Mouse (Mus musculus) limb, embryonic 11.5 days (tissue): Measurements from ENCODE around the gene Klhl22. TPM values are rescaled to one million over a fixed set of nuclear protein-coding genes. Genes with fewer than 3 reads are reported as not detected.

ENCODE experiments used
- ATAC-seq: fragments of 200-750 bp; cut with Nextera tagmentation; 2 replicates; pipeline ENCODE4 v1.8.0; 2017; ENCODE audit warnings: low read depth; ENCODE audit not compliant: insufficient number of reproducible peaks, low FRiP score, low TSS enrichment
- DNase-seq: peaks from one replicate; pipeline ENCODE4 v3.0.0-alpha.2; 2015; ENCODE audit warnings: low spot score
- H3K27ac ChIP-seq: fragments of 300-500 bp; sonication (generic); replicated peaks from 2 replicates; pipeline ENCODE4 v1.5.1; 2014; ENCODE audit warnings: low read depth, mild to moderate bottlenecking, low read length
- H3K27me3 ChIP-seq: fragments of 300-500 bp; sonication (generic); 2 replicates; pipeline ENCODE4 v1.6.1; 2014; ENCODE audit warnings: mild to moderate bottlenecking, low read length, mixed read lengths; ENCODE audit not compliant: control insufficient read depth, insufficient read depth
- H3K36me3 ChIP-seq: fragments of 300-500 bp; sonication (generic); 2 replicates; pipeline ENCODE4 v1.6.1; 2014; ENCODE audit warnings: mild to moderate bottlenecking, low read length, moderate library complexity, mixed read lengths; ENCODE audit not compliant: control insufficient read depth, insufficient read depth
- H3K4me1 ChIP-seq: fragments of 300-500 bp; sonication (generic); 2 replicates; pipeline ENCODE4 v1.6.1; 2014; ENCODE audit warnings: low read length, mixed read lengths; ENCODE audit not compliant: control insufficient read depth, insufficient read depth
- H3K4me2 ChIP-seq: fragments of 300-500 bp; sonication (generic); 2 replicates; pipeline ENCODE4 v1.6.1; 2014; ENCODE audit warnings: low read depth, mild to moderate bottlenecking, moderate library complexity; ENCODE audit not compliant: severe bottlenecking
- H3K4me3 ChIP-seq: fragments of 300-500 bp; sonication (generic); 2 replicates; pipeline ENCODE4 v1.5.1; 2014; ENCODE audit warnings: low read depth, low read length
- H3K9ac ChIP-seq: fragments of 300-500 bp; sonication (generic); 2 replicates; pipeline ENCODE4 v1.6.1; 2014; ENCODE audit warnings: mild to moderate bottlenecking, low read length
- H3K9me3 ChIP-seq: fragments of 300-500 bp; sonication (generic); 2 replicates; pipeline ENCODE4 v1.6.1; 2016; ENCODE audit warnings: low read length; ENCODE audit not compliant: control insufficient read depth
- WGBS: fragments of 180-500 bp; shearing (Covaris S2); extraction: QIAGEN DNeasy Blood & Tissue Kit; methylation state at CpG from one replicate; pipeline ENCODE4 v1.1.7; 2014; 5-methylcytosine and 5-hydroxymethylcytosine counted together
- polyA plus RNA-seq: library from polyadenylated mRNA; unstranded; fragments of >200 nt; fragmentation: Nextera tagmentation; extraction: Ambion mirVana; gene quantifications from 2 replicates; pipeline ENCODE4 v1.2.1, GENCODE M21; 2014

Klhl22 gene
- polyA plus RNA-seq, 1 experiment from 2014 or later = 68.2 TPM

DNA sequence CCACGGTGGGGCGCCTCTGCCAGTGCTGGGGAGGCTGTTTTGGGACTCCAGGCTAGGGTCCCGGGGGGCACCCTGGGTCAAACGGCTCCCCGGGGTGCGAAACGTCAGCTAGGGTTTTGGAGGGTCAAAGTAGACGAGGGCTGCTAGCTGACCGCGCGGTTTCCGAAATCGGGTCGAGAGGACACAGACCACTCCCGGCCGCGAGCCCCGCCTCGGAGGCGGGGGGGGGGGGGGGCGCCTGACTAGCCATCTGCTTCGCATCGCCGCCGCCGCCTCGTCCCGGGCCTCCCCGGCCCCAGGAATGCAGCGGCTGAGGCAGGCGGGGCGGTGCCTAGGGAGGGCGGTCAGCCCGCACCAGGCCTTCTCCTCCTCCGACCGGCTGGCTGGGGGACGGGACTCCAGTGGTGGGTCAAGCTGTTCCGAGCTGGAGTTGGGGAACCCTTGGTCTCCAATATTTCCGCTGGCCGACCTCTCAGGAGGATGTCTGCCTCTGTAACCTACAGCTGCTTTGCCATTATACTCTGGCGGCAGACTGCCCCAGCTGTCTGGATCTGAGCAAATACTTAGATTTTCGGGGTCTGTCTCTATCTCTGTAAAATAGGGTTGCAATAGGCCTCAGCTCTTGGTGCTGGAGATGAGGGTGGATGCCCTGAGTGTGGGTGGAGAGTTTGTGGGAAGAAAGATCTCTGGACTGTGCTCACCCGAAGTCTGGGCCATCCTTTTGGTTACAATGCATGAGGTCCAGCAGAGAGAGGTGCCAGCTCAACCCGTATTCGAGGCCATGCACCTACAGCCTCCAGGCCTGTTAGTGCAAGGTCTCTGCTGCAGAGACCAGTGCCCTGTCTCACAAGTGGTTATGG lies 39.1 kb downstream of the Klhl22 start:
- Histone ChIP-seq H3K4me2 (peak overlapping the region; percentile 82), H3K9me3 (no peaks in the 10 kb centered on the region), H3K36me3 (peaks cover 2% of the 10 kb centered on the region), H3K4me3 (peak overlapping the region; percentile 81), H3K9ac (peak overlapping the region; percentile 94), H3K27me3 (peaks cover 21% of the 10 kb centered on the region), H3K27ac (peak overlapping the region; percentile 92), H3K4me1 (peaks cover 39% of the 10 kb centered on the region)
- WGBS = 2% methylated on average over 35 of the region's 45 CpGs
- ATAC-seq = peak; percentile 52
- DNase-seq = peak; percentile 84

- no peaks in the 10 kb centered on the region for H3K9me3 ChIP-seq
- peaks cover 49% of the 10 kb centered on the region for H3K4me1 ChIP-seq
- H3K4me2 ChIP-seq = peak overlapping the region; percentile 82; the same call in 1 of the 2 replicates
- H3K9ac ChIP-seq = no peak overlapping the region
- no peak for DNase-seq
- ATAC-seq = no peak
- peak overlapping the region; percentile 81; the same call in 1 of the 2 replicates for H3K4me3 ChIP-seq
- H3K36me3 ChIP-seq = peaks cover 6% of the 10 kb centered on the region
- peaks cover 23% of the 10 kb centered on the region for H3K27me3 ChIP-seq
- H3K27ac ChIP-seq = no peak overlapping the region
Observed at GRCm38 (mm10) chr16:17799584-17799983, 40.2 kb downstream of the Klhl22 start.

DNA sequence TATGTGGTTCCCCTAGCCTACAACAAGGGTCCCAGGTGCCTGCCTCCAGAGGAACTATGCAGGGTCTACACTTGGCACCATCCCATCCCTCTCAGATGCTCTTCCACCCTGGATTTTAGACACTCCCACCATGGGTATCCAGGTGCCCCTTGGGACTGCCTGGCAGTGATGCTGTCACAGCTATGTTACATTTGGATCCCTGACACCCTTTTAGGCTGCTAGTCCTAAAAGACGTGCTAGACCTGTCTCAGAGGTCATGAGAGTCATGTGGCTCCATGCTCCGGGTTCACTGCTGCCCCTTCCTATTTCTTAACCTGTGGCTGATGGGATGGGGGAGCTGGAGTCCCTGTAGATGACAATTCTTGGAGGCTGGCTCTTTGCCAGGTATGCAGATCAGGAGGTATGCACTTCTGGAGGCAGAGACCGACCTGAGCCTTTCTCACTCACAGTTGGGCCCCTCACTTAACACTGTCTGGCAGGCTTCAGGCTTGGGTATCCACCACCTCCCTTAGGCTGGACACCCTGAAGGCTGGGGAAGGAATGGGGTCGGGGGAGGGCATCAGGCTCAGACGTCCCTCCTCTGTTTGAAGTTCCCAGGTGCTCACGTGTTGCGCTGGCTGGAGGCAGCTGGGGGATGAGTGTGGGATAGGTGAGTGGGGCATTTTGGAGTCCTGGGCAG lies 42.5 kb downstream of the Klhl22 start:
- 7% methylated on average over 7 of the region's 7 CpGs for WGBS
- H3K36me3 ChIP-seq = peaks cover 6% of the 10 kb centered on the region
- no peak overlapping the region for H3K9ac ChIP-seq
- peaks cover 68% of the 10 kb centered on the region for H3K4me1 ChIP-seq
- H3K27ac ChIP-seq = no peak overlapping the region
- peaks cover 28% of the 10 kb centered on the region for H3K27me3 ChIP-seq
- ATAC-seq (no peak), DNase-seq (peak; percentile 35)
- H3K4me3 ChIP-seq = no peak overlapping the region
- H3K9me3 ChIP-seq = no peaks in the 10 kb centered on the region
- peak overlapping the region; percentile 50; the same call in 1 of the 2 replicates for H3K4me2 ChIP-seq

GRCm38 (mm10) chr16:17802456-17802838 lies 43.0 kb downstream of the Klhl22 start:
- H3K27me3 ChIP-seq = peaks cover 28% of the 10 kb centered on the region
- H3K4me3 ChIP-seq = peak overlapping the region; percentile 23
- H3K9me3 ChIP-seq = no peaks in the 10 kb centered on the region
- DNase-seq (no peak), ATAC-seq (no peak)
- peak overlapping the region; percentile 50 for H3K4me2 ChIP-seq
- peaks cover 9% of the 10 kb centered on the region for H3K36me3 ChIP-seq
- no peak overlapping the region for H3K27ac ChIP-seq
- 6% methylated on average over 18 of the region's 18 CpGs for WGBS
- H3K9ac ChIP-seq = peak overlapping the region; percentile 49; the same call in 1 of the 2 replicates
- peaks cover 73% of the 10 kb centered on the region for H3K4me1 ChIP-seq

GRCm38 (mm10) chr16:17802839-17803674 lies 43.6 kb downstream of the Klhl22 start:
- Histone ChIP-seq H3K4me1 (peaks cover 79% of the 10 kb centered on the region), H3K27ac (no peak overlapping the region), H3K9ac (peak overlapping the region; percentile 49; the same call in 1 of the 2 replicates), H3K9me3 (no peaks in the 10 kb centered on the region), H3K4me3 (peak overlapping the region; percentile 23), H3K27me3 (peaks cover 28% of the 10 kb centered on the region), H3K4me2 (peak overlapping the region; percentile 50), H3K36me3 (peaks cover 9% of the 10 kb centered on the region)
- WGBS = 3% methylated on average over 80 of the region's 83 CpGs
- peak; percentile 65 for DNase-seq
- no peak for ATAC-seq

DNA sequence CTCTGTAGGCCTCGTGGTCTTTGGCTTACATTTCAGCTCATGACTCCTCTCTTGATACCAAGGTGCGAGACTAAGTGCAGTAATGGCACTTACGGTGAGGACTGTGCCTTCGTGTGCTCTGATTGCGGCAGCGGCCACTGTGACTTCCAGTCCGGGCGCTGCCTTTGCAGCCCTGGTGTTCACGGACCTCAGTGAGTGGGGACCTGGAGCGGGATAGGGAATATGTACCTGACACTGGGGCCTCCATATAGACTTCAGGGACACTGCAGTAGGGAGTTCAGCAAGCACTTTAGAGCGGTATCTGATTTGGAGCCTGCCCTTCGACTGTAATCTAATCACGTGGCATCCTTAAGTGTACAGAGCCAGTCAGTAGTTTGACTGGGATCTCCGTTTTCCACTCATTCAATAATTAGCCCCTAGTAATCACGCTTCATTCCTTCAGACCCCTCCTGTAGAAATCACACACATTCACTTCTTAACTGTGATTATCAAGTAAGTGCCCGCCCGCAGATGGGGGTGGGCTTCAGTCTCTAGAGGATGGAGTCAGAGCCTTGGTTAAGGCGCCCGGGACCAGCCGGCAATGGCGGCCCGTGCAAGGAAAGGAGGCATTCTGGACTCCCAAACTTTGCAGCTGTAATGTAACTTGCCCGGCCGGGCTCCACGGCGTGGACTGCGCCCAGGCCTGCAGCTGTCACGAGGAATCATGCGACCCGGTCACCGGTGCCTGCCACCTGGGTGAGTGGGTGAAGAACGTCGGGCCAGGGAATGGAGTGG lies 44.4 kb downstream of the Klhl22 start:
- Histone ChIP-seq H3K27me3 (peaks cover 28% of the 10 kb centered on the region), H3K27ac (no peak overlapping the region), H3K4me1 (peaks cover 82% of the 10 kb centered on the region), H3K9me3 (no peaks in the 10 kb centered on the region), H3K4me2 (peak overlapping the region; percentile 50), H3K36me3 (peaks cover 9% of the 10 kb centered on the region), H3K4me3 (peak overlapping the region; percentile 17), H3K9ac (peak overlapping the region; percentile 12; the same call in 1 of the 2 replicates)
- DNase-seq (no peak), ATAC-seq (peak; percentile 2; the same call in 1 of the 2 replicates)
- WGBS = 15% methylated on average over 33 of the region's 33 CpGs

- H3K27ac ChIP-seq = no peak overlapping the region
- H3K9me3 ChIP-seq = no peaks in the 10 kb centered on the region
- peaks cover 81% of the 10 kb centered on the region for H3K4me1 ChIP-seq
- H3K27me3 ChIP-seq = peaks cover 28% of the 10 kb centered on the region
- peak; percentile 38; the same call in 1 of the 2 replicates for ATAC-seq
- H3K9ac ChIP-seq = 0 out of 2 replicates have a peak overlapping the region, but pooled peaks have one; percentile 12
- DNase-seq = peak; percentile 78
- peak overlapping the region; percentile 17 for H3K4me3 ChIP-seq
- WGBS = 2% methylated on average over 33 of the region's 33 CpGs
- H3K4me2 ChIP-seq = peak overlapping the region; percentile 50
- peaks cover 9% of the 10 kb centered on the region for H3K36me3 ChIP-seq
Observed at GRCm38 (mm10) chr16:17804449-17804912, 45.1 kb downstream of the Klhl22 start.
